Mouse (Mus musculus) heart, postnatal 10 days (tissue): ENCODE results near the gene Ankrd42. TPM values are rescaled to one million over a fixed set of nuclear protein-coding genes. Genes with fewer than 3 reads are reported as not detected.
A peak's percentile ranks its signal among the peaks of the same experiment; 100 is the strongest.

Experiments used
- DNase-seq, 2 experiments: peaks; one replicate each; pipeline ENCODE4 v3.0.0; 2021
- intact Hi-C: fragments of 180-260 bp; cut with DNase I; formaldehyde crosslinking; loops from one replicate; pipeline ENCODE4 v1.15.1; 2025
- total RNA-seq, 2 experiments: library from RNA; stranded (reverse); gene quantifications; 2 replicates each; pipeline ENCODE4 v1.2.3; 2021

The Ankrd42 gene
- 1 to 10 TPM; 1.9 to 2.1 TPM for total RNA-seq

DNA sequence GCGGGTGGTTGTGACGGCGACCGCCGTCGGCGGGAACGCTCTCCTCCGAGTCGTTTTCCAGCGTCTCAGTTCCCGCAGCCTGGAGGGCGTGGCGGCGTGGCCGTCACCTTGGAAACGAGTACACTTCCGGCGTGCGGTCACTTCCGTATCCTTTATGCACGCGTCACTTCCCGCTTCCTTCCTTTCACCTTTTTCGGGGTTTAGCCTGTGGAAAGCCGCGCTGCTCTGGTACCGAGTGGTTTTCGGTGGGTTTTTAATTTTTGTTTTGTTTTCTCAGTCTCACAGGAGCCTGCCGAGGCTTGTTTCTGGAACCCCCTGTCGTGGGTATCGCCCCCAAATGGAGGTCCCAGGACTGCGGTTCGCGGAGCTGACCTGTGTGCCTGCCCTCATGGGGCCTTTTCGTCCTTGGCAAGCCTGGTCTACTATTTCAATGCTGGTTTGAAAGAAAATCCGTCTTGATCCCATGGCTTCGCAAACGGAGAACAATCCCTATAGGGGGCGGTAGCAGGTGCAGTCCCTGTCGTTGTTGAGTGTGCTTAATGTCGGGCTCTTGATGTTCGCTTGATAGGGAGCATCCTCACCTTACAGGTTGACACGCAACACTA, at the start of gene Ankrd42:
Gene Ankrd42, minus strand, starts transcription at position 122 of the 605 bp plus-strand sequence.
- intact Hi-C loops: loop anchor here (2.0 to 10.0 kb wide), 3 partner anchors 104 to 328 kb away; partner anchors contain the start of gene Rab30
- DNase-seq: peak; percentile 94 to 96

DNA sequence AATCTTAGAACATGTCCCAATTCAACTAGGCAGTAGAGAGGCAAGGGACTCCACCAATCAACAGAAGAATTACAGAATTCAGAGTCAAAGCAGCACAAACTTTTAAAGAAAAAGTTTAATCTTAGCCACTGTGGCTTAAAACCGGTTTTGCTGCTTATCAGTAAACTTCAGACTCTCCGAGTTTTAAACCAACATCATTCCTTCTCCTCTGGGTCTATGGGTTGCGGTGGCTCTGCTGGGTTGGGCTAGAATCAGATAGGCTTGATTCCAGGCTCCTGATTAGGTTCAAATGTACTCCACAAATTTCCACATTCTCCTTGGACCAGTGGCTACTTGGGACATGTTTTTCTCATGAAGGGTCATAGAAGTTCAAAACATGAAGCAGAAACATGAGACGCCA, 40.4 kb upstream of the Ankrd42 start:
- intact Hi-C loops: no loop called here
- no peak for DNase-seq

DNA sequence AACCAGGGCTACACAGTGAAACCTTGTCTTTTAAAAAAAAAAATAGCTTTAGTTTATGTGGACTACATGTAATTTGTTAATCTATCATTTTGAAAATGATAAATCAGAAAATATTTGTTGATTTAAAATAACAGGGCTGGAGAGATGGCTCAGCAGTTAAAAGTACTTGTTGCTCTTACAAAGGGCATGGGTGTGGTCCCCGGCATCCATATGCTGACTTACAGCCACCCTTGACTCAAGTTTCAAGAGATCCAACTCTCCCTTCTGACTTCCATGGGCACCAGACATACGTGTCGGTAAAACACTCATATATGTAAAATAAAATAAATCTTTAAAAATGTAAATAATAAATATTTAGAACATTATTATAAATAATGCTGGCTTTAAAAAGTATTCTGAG, 38.2 kb upstream of the Ankrd42 start:
- DNase-seq: no peak
- intact Hi-C loops: no loop called here

DNA sequence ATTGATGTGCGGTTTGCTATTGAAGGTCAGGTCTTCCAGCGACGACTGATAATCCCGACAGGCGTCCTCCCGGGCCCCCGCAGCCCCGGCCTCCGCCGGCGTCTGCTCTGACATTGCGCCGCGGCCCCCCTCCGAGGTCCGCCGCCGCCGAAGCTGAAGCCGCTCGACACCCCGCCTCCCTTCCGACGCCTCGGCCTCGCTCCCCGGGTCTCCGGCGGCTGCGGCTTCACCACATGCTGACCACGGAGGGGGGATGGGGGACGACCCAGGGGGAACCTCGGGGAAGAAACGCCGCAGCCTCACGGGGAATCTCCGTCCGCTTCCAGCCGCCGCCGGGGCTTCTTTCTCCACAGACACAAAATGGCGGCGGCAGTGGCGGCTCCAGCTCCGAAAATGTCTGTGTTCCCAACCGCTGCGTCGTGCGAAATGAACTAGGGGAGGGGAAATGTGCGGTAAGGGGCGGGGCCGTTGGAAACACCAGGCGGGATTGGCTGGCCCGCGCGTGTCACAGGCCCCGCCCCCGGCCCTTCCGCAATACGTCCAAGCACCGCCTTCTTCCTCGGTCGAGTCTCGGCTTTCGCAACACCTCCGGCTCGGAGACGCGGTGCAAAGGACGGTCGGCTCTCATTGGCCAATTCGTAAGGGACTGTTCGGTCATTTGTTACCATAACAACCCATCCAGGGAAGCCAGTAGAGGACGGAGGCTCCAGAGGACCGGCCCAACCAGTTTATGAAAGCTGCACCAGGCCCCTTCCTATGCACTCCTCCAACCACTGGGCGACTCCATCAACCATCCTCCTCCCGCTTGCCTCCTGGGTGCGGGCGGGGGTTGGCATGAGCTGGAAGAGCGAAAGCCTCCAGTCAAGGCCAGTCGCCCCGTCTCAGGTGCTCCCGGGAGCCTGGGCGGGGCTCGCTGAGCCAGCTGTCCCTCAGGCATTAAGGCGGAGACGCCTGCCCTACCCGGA, 32.8 kb upstream of the Ankrd42 start, which contains the start of gene Pcf11:
Gene Pcf11, minus strand, starts transcription at position 428 of the 965 bp plus-strand sequence.
- DNase-seq: peak; percentile 96 to 97
- intact Hi-C loops: loop anchor here (1.0 to 2.0 kb wide), 3 partner anchors 23 to 109 kb away; partner anchors contain the start of gene Ccdc90b

DNA sequence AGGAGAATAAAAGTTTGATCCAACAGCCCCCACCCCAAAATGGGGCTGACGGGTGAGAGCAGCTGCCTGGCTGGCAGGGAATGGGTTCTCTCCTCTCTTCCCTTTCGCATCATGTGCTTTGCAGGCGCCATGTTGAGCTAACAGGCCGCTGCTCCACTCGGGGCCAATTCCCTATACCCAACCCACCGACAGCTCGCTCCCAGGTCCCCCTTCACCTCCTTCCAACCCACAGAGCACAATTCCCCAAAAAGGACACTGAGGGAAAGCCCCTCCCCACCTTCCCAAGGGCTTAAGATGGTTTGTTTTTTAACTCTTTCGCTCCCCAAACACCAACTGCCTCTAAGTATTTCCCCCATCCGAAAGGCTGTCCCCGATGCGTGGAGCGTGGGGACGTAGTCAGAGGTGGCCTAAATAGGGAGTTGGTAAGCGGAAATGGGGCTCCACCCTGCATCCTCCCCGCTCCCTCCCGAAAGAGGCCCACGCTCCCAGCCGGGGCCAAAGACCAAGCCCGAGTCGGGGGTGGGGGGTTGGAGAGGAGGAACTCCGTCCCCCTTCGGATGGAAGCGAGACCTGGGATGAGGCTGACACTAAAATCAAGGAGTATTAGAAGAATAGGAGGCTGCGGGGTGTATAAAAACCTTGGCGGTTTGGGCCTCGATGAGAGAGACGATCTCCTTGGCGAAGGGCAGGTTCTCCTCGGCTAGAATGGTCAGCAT, 32.0 kb upstream of the Ankrd42 start:
- intact Hi-C loops: loop anchor here (1.0 to 2.0 kb wide), 3 partner anchors 22 to 108 kb away; partner anchors contain the start of gene Ccdc90b
- peak; percentile 71 to 76 for DNase-seq

DNA sequence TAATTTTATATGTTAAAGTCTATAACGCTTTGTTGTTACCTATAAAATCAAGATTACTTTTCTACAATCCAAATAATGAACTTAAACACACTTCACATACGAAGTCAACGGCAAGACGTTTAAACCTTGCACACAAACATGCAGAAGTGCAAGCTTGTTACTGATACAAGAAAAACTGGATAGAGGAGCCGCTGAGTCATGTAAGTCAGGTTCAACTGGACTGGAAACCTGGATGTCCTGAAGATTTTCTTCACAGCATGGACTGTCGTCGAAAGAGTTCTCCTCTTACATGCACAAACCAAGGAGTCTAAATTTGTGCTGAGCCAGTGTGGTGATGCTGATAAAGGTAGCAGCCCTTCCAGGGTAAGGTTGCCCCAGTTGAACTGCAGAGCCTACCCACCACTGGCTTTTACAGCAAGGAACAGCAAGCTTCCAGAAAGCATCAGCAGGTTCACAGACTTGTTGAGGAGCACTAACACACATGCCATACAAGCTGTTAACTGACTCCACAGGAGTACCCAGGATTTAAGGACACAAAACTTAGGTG, 29.4 kb upstream of the Ankrd42 start:
- intact Hi-C loops: no loop called here
- no peak for DNase-seq

DNA sequence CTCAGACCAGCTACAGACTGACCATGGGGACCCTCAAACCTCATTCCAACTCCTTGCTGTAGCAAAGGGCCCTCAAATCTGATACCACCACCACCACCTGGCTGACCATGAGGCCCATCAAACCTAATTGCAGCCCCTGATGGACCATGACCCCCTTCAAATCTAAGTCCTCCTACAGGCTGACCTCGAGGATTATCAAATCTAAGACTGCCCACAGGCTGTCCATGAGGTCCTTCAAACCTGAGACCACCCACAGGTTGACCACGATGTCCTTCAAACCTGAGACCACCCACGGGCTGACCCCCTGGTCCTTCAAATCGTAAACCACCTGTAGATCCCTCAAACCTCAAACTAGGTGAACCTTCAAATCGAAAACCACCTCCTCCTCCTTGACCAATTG, 21.1 kb upstream of the Ankrd42 start:
- no peak for DNase-seq
- intact Hi-C loops: loop anchor here (2.0 kb wide), 1 partner anchor 15 kb away; no protein-coding TSS in a partner anchor

DNA sequence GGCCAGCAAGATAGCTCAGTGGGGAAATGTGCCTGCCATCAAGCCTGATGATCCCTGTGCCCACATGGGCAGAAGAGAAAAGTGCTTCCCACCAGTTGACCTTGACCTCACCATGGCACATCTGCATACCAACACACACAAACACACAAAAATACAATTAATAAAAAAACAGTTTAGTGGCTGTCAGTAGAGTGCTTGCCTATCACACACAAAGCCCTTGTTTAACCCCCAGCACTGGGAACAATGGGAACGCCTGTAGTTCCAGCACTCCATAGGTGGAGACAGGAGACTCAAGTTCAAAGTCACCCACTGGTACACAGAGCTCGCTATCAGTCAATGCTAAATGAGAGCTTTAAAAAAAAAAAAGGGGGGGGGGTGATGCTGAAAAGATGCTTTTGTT, 19.4 kb upstream of the Ankrd42 start:
- no peak for DNase-seq
- intact Hi-C loops: no loop called here

DNA sequence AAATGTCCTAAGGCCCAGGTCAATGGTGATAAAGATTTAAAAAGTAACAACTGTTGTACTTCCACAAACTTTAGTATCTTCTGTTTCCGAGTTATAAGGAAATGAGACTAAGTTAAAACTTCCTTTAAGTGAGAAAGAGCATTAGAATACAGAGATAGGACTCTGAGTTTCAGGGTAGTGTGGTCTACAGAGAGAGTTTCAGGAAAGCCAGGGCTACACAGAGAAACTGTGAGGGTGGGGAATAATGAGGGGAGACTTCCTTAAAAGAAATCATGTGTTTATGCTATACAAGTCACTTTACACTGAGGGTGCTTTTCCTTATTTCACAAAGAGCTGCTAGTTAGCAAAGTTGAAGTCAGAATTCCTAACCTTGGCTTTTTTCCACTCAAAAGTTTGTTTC, 16.4 kb upstream of the Ankrd42 start:
- no peak for DNase-seq
- intact Hi-C loops: no loop called here

DNA sequence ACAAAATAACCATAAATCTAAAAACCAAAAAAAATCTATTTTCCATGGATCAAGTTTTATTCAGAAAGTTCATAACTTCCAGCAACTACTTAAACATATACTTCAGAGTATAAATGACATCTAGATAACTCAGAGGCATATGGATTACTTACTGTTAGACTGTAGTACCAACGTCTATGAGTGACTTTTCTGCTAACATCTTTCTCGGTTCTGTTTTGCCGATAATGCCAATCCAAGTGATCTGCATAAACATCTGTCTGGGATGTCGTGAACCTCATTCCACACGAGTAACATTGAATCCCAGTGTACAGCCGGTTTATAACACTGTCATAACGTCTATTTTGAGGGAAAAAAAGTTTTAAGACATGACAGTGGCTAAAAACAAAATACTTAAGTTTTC, 10.8 kb upstream of the Ankrd42 start:
- intact Hi-C loops: loop anchor here (2.0 kb wide), 1 partner anchor 21 kb away; the partner anchor contains the start of gene Pcf11
- no peak for DNase-seq

DNA sequence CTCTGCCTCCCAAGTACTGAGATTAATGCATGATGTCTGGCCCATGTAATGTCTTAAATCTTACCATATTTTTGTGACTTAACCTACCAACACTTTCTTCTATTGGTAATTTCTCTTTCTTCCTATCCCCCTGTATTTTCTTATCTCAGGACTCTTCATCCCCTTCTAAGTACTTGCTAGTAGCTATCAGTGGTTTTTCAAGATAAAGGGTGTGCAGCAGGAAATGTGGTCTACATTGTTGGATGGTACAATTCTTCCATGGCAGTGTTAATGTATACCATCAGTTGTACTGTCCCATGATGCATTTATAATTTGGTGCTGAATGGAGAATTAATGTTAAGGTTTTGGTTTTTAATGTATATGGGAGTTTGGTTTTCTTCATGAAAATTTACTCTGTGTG, 5.4 kb upstream of the Ankrd42 start:
- intact Hi-C loops: loop anchor here (2.0 to 5.0 kb wide), 2 partner anchors 16 to 90 kb away; no protein-coding TSS in a partner anchor
- DNase-seq: no peak

DNA sequence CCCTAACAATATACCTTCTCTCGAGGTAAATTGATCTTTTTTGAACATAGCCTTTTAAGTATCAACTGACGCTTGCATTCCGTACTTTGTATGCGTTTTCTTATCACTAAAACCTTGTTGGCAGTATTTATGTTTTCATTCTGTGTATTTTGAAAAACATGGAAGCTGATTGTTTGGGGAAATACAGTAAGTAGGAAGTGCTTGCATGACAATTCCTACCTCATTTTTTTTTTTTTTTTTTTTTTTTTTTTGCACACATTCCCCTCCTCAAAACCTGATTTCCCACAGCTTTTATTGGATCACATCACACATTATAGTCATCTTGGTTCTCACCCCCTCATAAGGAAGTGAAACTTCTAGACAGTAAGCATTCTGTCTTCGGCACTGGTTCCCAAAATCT, 1.1 kb upstream of the Ankrd42 start:
- no peak for DNase-seq
- intact Hi-C loops: loop anchor here (10.0 kb wide), 1 partner anchor 327 kb away; no protein-coding TSS in a partner anchor

DNA sequence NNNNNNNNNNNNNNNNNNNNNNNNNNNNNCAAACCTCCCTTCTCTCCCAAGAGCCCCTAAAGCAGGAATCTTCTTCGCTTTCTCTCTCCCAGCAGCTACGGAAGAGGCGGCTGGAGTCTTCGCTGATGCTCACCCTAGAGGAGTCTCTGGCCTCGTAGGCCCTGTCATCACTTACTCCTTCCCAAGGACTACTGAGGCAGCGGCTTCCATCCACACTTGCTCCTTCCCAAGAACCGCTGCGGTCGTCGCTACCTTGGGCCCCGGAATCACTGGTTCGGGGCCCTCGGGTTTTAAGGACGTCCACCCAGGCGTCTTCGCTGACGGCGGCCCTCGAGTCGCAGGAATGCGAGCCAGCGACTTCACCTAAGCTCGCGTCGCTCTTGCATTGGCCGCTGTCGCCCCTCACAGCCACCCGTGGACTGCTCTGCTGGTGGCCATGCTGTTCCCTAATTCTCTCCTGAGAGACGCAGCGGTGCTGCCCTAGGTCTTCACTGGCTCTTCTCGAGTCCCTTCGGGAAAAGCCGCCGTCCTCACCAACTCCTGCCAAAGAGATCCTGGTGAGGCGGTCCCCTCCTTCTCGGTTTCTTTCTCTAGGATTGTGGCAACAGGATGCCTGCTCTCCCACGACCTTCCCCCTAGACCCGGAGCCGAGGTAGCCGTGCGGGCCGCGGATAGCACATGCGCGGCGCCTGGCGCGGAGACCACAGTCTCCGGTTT, 489 bp downstream of the Ankrd42 start:
- DNase-seq: no peak
- intact Hi-C loops: loop anchor here (2.0 to 10.0 kb wide), 3 partner anchors 104 to 328 kb away; partner anchors contain the start of gene Rab30

DNA sequence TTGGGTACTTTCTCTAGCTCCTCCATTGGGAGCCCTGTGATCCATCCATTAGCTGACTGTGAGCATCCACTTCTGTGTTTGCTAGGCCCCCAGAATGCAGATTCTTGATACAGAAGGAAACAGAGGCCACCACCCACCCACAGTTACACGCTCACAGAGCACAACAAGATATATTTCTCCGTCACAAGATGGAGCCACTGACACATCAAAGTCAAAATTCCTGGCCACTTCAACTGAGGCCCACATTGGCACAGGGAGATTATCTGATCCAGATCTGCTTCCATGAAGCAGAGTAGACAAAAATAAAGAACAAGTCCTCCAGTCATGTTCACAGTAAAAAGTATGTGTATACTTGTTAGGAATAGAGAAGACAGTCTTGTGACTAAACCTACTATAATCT, 6.8 kb downstream of the Ankrd42 start:
- intact Hi-C loops: loop anchor here (2.0 to 10.0 kb wide), 2 partner anchors 239 to 335 kb away; no protein-coding TSS in a partner anchor
- peak; percentile 20 to 33 for DNase-seq

DNA sequence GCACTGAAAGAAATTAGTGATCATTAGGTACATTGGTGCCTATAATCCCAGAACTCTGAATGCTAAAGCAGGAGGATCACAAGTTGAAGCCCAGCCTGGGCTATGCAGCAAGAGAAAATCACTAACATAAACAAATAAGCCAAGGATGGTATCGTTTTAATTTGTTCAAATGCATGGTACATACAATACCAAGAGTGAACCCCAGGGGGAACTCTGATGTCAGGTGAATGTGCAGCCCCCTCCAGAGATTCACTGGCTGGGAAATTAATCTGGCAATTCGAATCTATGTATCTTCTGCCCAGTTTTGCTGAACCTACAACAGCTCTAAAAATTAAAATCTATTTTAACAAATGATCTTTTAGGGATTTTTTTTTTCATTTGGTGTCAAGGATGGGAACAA, 12.5 kb downstream of the Ankrd42 start:
- intact Hi-C loops: loop anchor here (2.0 kb wide), 1 partner anchor 242 kb away; no protein-coding TSS in a partner anchor
- DNase-seq: no peak

DNA sequence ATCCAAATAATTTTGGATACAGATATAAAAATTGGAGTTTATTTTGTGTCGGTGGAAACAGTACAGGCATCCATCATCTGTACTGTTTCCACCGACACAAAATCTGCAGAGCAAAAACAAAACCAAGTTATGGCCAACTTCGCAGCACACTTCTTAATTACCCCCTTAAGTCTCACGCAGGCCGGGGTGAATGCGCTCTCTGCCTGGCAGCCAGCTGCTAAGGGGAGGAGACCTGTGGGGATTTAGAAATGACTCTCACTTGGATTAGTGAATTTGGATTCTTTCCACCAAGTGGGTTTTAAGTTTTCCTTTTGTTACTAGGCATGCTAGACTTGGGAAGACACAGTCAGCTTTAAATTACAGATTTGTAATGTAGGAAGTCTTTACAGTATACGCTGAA, 26.1 kb downstream of the Ankrd42 start:
- intact Hi-C loops: no loop called here
- no peak for DNase-seq

DNA sequence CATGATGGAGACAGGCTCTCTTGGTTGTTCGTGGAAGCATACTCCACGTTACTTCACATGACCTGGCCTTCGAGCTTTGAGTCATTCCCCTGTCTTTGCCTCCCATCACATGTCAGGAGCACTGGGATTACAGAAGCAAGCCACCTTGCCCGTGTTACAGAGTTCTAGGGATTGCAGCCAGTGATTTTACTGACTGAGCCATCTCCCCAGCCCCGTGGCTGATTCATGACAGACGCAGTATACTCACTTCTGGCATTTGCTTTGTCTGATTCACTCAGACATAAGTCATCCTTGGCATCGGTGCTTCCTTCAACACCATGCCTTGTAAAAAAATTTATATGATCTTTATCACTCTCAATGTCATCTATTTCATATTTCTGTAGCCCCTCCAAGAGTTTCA, 32.0 kb downstream of the Ankrd42 start:
- intact Hi-C loops: loop anchor here (1.0 kb wide), 1 partner anchor 8 kb away; no protein-coding TSS in a partner anchor
- DNase-seq: no peak

DNA sequence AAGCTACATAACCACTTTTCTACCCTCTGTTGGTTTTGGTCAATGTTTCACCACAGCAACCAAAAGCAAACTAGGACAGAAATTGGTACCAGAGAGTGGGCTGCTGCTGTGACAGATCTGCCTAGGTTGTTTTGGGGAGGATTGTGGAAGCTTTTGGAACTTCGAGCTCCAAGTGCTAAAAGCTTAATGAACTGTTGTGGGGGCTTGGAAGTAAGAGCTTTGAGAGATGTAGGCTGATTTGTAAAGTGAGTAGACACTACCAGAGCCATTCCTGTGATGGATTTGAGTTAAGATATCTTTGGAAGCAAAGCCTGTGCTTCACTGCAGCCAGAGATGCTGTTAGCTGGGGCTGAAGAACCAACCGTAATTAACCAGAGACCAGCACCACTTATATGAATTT, 46.1 kb downstream of the Ankrd42 start:
- intact Hi-C loops: no loop called here

DNA sequence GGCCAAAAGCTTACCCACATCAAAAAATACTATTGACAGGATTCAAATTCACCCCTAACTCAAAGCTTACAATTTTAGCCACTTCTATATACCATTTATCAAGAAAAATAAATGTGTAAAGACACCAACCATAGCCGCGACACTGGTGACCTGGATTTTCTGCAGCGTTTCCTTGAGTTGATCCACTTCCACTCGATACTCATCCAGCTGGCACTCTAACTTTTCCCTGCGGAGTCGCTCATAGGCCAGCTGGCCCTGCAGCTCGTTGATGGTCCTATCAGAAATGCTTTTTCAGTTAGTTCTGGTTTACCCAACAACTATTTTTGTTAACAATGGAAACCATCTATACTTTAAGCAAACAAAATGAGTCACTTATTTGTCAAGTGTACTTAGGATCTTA, 47.0 kb downstream of the Ankrd42 start:
- intact Hi-C loops: no loop called here
- DNase-seq: peak in 1 of 2 experiments; percentile 7

More for the DNA sequence above, 46.1 kb downstream of the Ankrd42 start:
- DNase-seq: no peak
